Mouse (Mus musculus) heart, embryonic 14.5 days (tissue): ENCODE data around the gene Zranb1. TPM values are rescaled to one million over a fixed set of nuclear protein-coding genes. Genes with fewer than 3 reads are reported as not detected.

Experiments used
- ATAC-seq: fragments of 200-750 bp; cut with Nextera tagmentation; 2 replicates; pipeline ENCODE4 v1.8.0; 2017; ENCODE audit warnings: low read depth, moderate TSS enrichment; ENCODE audit not compliant: insufficient number of reproducible peaks, insufficient read depth, low FRiP score
- H3K27ac ChIP-seq, 2 experiments: fragments of 200-500 bp in 1 of 2; fragments of 300-500 bp in 1 of 2; sonication (generic) in 1 of 2; replicated peaks in 1 of 2; 2 replicates each; pipeline ENCODE4 v1.5.1; 2012 to 2014; ENCODE audit warnings: low read depth in 2 of 2, low read length in 2 of 2, control low read depth in 1 of 2, mild to moderate bottlenecking in 1 of 2, mixed read lengths in 1 of 2; ENCODE audit not compliant: control insufficient read depth in 1 of 2, insufficient read depth in 1 of 2
- H3K27me3 ChIP-seq: fragments of 300-500 bp; sonication (generic); 2 replicates; pipeline ENCODE4 v1.6.1; 2014; ENCODE audit warnings: mild to moderate bottlenecking, low read length, control low read depth; ENCODE audit not compliant: control insufficient read depth, insufficient read depth
- H3K36me3 ChIP-seq: fragments of 300-500 bp; sonication (generic); 2 replicates; pipeline ENCODE4 v1.6.1; 2014; ENCODE audit warnings: mild to moderate bottlenecking, control low read depth, low read length, mixed read lengths; ENCODE audit not compliant: control insufficient read depth, insufficient read depth
- H3K4me1 ChIP-seq, 2 experiments: fragments of 200-500 bp in 1 of 2; fragments of 300-500 bp in 1 of 2; sonication (generic) in 1 of 2; 2 replicates each; pipeline ENCODE4 v1.6.1; 2012 to 2014; ENCODE audit warnings: low read length in 2 of 2, control low read depth in 1 of 2, mixed read lengths in 1 of 2; ENCODE audit not compliant: control insufficient read depth in 2 of 2, insufficient read depth in 2 of 2
- H3K4me2 ChIP-seq: fragments of 300-500 bp; sonication (generic); 2 replicates; pipeline ENCODE4 v1.6.1; 2014; ENCODE audit warnings: mild to moderate bottlenecking, low read length
- H3K4me3 ChIP-seq, 2 experiments: fragments of 200-500 bp in 1 of 2; fragments of 300-500 bp in 1 of 2; sonication (generic) in 1 of 2; 2 replicates each; pipeline ENCODE4 v1.5.1; 2012 to 2014; ENCODE audit warnings: low read length in 2 of 2, mild to moderate bottlenecking in 2 of 2, control low read depth in 1 of 2, low read depth in 1 of 2, moderate library complexity in 1 of 2; ENCODE audit not compliant: control insufficient read depth in 1 of 2, insufficient read depth in 1 of 2
- H3K9ac ChIP-seq: fragments of 300-500 bp; sonication (generic); 2 replicates; pipeline ENCODE4 v1.6.1; 2014; ENCODE audit warnings: mild to moderate bottlenecking, low read length
- H3K9me3 ChIP-seq: fragments of 300-500 bp; sonication (generic); 2 replicates; pipeline ENCODE4 v1.6.1; 2016; ENCODE audit warnings: low read length, control low read depth; ENCODE audit not compliant: control insufficient read depth
- WGBS: fragments of 180-500 bp; shearing (Covaris S2); extraction: QIAGEN DNeasy Blood & Tissue Kit; methylation state at CpG from one replicate; pipeline ENCODE4 v1.1.7; 2014; 5-methylcytosine and 5-hydroxymethylcytosine counted together
- polyA plus RNA-seq: library from polyadenylated mRNA; unstranded; fragments of >200 nt; fragmentation: Nextera tagmentation; extraction: Ambion mirVana; gene quantifications from 2 replicates; pipeline ENCODE4 v1.2.1, GENCODE M21; 2014

Zranb1 gene
- polyA plus RNA-seq: 12.5 and 13.6 TPM in 2 replicates

DNA sequence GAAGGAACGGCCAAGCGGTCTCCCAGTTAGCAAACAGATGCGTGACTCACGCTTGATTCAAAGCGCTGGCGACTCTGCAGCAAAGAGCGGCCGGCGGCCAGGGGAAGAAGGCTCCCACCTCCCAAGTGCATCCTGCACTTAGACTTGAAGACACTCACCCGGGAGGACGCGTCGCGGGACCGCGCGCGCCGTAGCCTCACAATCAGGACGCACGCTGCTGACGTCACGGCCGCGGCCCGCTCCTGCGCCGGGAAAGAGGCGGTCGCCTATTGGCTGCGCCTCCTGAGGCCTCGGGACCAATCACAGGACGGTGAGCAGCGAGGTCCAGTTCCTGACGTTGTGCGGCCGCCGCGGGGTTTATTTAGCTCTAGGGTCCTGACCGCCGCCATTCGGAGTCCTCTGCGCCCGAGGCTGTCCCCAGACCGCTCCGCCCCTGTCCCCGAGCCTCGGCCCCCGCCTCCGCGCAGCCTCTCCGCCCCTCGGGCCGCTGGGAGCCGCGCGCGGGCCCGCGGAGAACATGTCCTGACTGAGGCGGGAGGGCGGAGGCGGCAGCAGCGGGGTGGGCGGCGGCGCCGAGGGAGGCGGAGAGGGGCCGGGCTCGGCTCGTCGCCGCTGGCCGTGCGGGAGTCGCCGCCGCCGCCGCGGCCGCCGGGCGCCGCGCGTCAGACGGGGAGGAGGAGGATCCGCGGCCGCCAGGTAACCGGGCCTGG is at the start of gene Zranb1:
Gene Zranb1 (plus strand): TSS at position 293 of the 710 bp plus-strand sequence.
- no peaks in the 10 kb centered on the region for H3K27me3 ChIP-seq
- ATAC-seq: peak; percentile 99
- H3K4me2 ChIP-seq: peak within 1 kb of the TSS; percentile 86
- WGBS: under 1% methylated on average over 71 of the region's 93 CpGs
- H3K27ac ChIP-seq: peak within 1 kb of the TSS; percentile 96 to 98
- H3K4me1 ChIP-seq: peaks cover 0 to 14% of the 10 kb centered on the region in 2 experiments; a peak in 2 of 4 replicates
- H3K36me3 ChIP-seq: no peaks in the 10 kb centered on the region
- H3K9ac ChIP-seq: peak within 1 kb of the TSS; percentile 97
- H3K9me3 ChIP-seq: no peaks in the 10 kb centered on the region
- peak within 1 kb of the TSS; percentile 71 to 88 for H3K4me3 ChIP-seq

DNA sequence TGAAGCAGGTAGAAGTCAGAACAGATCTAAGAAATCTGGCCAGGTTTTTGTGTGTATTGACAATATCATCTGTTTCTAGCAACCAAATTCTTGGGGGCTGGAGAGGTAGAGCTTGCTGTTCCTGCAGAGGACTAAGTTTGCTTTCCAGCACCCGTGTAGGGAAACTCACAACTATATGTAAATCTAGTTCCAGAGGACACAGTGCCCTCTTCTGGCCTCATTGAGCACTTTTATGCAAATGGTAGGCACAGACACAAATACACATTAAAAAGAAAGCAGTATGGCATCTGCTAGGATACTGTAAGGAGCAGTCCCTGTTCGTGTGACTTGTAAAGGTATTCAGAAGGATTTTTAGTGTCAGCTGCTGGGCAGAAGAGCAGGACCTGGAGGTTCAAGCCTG is 48.6 kb upstream of the Zranb1 start:
- Histone ChIP-seq H3K36me3 (peaks cover 83% of the 10 kb centered on the region), H3K4me3 (no peak overlapping the region), H3K4me1 (peaks cover 4 to 6% of the 10 kb centered on the region in 2 experiments; a peak in 2 of 4 replicates), H3K27me3 (no peaks in the 10 kb centered on the region), H3K4me2 (no peak overlapping the region), H3K27ac (no peak overlapping the region), H3K9me3 (no peaks in the 10 kb centered on the region), H3K9ac (no peak overlapping the region)
- WGBS: 70% methylated on average over 2 of the region's 2 CpGs
- no peak for ATAC-seq

DNA sequence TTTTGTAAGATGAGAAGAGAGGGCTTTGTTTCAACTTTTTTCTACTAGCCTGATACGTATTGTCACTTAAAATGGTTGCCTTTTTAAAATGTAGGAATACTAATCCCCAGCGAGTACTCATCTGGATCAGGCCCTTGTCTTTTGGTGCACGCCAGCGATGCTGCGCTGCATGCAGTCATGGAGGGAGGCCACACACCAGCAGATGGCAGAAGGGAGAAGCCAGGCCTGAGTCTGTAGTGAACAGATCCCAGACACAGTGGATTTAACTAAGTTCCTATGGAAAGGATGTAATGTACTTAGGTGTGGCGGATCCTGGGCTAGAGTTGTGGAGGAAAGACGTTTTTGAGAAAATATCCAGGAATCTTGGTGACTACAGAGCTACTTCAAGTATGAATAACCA is 46.9 kb upstream of the Zranb1 start:
- H3K9me3 ChIP-seq: no peaks in the 10 kb centered on the region
- ATAC-seq: no peak
- peaks cover 4 to 6% of the 10 kb centered on the region in 2 experiments; a peak in 2 of 4 replicates for H3K4me1 ChIP-seq
- no peaks in the 10 kb centered on the region for H3K27me3 ChIP-seq
- H3K27ac ChIP-seq: no peak overlapping the region
- 93% methylated on average over 7 of the region's 7 CpGs for WGBS
- H3K4me3 ChIP-seq: no peak overlapping the region
- no peak overlapping the region for H3K4me2 ChIP-seq
- H3K36me3 ChIP-seq: peaks cover 66% of the 10 kb centered on the region
- H3K9ac ChIP-seq: no peak overlapping the region

DNA sequence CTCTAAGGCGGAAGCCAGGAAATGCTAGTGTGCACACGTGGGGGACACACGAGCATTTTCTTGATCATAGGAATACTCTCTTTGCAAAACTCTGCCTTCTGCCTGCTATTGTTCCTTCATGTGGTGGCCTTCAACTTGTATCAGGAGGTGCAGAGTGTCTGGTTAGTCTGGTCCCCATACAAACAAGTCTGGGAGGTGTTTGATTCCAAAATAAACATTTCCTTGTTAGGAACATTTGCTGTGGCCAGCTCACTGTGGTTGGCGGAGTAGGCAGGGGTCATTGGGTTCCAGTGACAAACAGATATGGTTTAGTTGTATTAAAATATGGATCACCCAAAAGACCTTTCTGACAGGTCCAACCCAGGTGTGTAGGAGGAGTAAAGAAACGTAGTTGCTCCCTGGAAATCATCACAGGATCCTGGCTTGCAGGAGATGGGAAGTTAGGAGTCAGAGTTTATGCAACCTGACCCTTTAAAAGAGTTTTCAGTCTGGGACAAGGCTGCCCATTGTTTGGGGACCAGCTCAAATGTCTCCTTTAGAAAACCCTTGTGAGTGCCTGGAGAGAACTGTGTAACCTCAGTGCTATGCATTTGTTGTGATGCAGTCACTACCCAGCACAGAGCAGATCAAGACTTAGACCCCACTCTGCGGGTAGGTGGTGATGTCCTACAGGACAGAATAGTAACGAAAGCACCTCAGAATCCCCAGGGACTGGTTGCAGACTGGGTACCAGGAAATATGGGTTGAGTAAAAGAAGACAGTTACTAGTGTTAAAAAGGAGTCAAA is 43.7 kb upstream of the Zranb1 start:
- 69% methylated on average over 7 of the region's 7 CpGs for WGBS
- Histone ChIP-seq H3K36me3 (peaks cover 35% of the 10 kb centered on the region), H3K9me3 (no peaks in the 10 kb centered on the region), H3K9ac (no peak overlapping the region), H3K4me3 (no peak overlapping the region), H3K4me2 (no peak overlapping the region), H3K4me1 (peaks cover 4 to 6% of the 10 kb centered on the region in 2 experiments; a peak in 2 of 4 replicates), H3K27ac (no peak overlapping the region; a peak in 1 of 4 replicates), H3K27me3 (no peaks in the 10 kb centered on the region)
- ATAC-seq: no peak

DNA sequence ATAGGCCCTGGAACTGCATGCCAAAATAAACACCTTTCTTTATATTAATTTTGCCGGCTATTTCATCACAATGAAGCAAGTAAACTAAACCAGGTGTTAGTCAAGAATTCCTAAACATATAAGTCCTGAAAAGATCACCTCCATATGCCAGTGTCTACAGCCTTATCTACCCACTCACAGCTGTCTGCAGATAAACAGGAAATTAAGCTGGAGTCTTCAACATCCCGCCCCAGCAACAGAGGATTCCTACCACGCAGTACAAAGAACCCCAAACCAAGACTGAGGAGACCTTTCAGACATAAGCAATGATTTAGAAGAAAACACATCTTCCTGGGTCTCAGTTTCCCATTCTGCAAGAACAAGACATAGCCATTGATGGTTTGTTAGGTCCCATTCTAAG is 42.9 kb upstream of the Zranb1 start:
- 51% methylated on average over 3 of the region's 3 CpGs for WGBS
- no peak for ATAC-seq
- Histone ChIP-seq H3K4me1 (peaks cover 4 to 6% of the 10 kb centered on the region in 2 experiments; a peak in 2 of 4 replicates), H3K27me3 (no peaks in the 10 kb centered on the region), H3K27ac (no peak overlapping the region), H3K4me3 (no peak overlapping the region), H3K4me2 (no peak overlapping the region), H3K36me3 (peaks cover 26% of the 10 kb centered on the region), H3K9me3 (no peaks in the 10 kb centered on the region), H3K9ac (no peak overlapping the region)

DNA sequence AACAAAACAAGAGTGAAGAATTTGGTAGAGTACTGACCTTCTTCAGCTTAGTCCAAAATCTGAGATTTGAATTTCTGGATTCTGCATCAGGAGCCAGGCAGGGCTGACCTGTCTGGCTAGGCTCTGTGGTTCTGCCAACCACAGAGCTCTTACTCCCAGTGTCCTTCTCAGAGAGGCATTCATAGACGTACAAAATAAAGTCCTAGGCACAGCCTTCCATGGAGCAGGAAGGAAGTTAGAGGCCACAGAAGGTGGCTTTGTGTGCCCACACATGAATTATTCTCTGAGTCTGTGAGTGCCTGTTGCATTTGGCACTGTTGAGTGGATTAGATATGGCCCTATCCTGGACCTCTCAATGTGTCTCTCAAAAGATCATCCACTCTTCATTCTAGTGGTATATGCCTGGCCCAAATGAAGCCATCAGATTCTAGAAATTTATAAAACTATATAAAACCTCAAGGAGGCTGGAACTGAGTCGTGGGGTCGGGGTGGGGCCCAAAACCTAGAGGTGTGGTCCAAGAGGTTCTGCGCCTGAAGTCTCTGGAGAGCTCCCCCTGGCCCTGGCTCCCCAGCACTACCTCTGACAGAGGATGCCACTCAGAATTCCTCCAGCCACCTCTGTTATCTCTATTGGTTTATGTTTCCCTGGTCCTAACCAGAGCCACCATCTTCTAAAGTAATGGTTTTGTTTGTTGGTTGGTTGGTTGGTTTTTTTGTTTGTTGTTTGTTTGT is 42.3 kb upstream of the Zranb1 start:
- H3K9me3 ChIP-seq: no peaks in the 10 kb centered on the region
- no peak overlapping the region for H3K9ac ChIP-seq
- H3K27me3 ChIP-seq: no peaks in the 10 kb centered on the region
- ATAC-seq: no peak
- WGBS: 62% methylated on average over 4 of the region's 4 CpGs
- no peak overlapping the region for H3K4me2 ChIP-seq
- peaks cover 20% of the 10 kb centered on the region for H3K36me3 ChIP-seq
- no peak overlapping the region for H3K27ac ChIP-seq
- H3K4me3 ChIP-seq: no peak overlapping the region
- H3K4me1 ChIP-seq: peaks cover 4 to 6% of the 10 kb centered on the region in 2 experiments; a peak in 2 of 4 replicates

DNA sequence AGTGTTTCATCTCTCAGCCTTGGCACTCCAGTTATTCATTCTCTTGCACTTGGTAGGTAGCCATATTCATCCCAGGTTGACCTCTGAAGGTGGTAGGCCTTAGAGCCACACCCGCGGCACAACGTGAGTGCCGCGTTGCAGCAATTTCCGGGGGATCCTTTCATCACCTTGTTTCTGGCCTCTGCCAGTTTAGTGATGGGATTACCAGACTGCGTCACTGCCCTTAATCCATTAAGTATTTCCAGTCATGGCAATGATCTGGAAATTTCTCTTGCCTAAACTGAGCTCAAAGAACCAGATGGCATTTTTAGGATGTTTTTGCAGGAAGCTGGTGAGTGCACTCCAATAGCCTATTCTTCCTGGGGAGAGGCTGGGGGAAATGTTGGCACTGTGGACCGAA is 41.3 kb upstream of the Zranb1 start:
- Histone ChIP-seq H3K27ac (no peak overlapping the region), H3K9me3 (no peaks in the 10 kb centered on the region), H3K9ac (no peak overlapping the region), H3K4me2 (no peak overlapping the region), H3K4me3 (no peak overlapping the region), H3K36me3 (peaks cover 10% of the 10 kb centered on the region), H3K27me3 (no peaks in the 10 kb centered on the region), H3K4me1 (peaks cover 5 to 7% of the 10 kb centered on the region in 2 experiments; a peak in 3 of 4 replicates)
- 93% methylated on average over 8 of the region's 8 CpGs for WGBS
- ATAC-seq: no peak
